12 mouse cellular contexts compared by ENCODE assay signal in the genomic region with DNA sequence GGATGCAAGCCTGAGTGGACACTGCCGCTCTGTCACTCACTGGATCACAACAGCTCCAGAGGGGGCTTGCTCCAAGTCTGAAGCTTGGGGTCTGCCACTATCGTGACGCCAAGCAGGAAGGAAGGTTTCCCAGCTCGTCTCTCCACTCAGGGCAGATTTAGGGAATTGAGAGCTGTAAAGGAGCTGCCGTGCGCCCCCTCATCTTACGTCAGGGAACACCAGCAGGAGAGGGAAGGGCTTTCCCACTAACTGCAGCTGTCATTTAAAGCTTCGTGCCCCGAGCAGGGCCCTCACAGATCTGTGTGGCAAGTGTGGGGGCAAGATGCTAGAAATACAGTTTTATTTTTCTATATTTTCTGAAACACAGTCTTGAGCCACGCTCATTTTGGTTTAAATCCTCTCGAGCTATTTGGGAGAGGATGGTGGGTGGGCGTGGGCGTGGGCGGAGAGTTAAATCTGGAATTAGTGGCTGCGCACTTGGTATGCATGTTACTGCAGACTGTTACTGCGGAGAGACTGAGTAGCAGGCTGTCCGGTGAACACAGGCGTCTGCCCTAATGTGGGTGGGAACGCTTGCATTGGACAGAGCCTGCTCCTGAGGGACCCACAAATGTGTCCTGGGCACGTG. TPM values are rescaled to one million over a fixed set of nuclear protein-coding genes. Genes with fewer than 3 reads are reported as not detected.
DNase-seq lines count a peak whose midpoint lies in the region; ATAC-seq and TF ChIP-seq lines count a peak whose summit lies in the region.
"Had no signal": no experiment of that assay in that cellular context is flagged by ENCODE, and none has a peak within 500 bp of the region (broad histone marks: within the 10 kb centered on the region; RNA-seq: fewer than 3 reads in every experiment).

No protein-coding gene starts in this region.

- peak overlapping the region; percentile 97 for H3K27ac ChIP-seq in layer of hippocampus, adult 2 months
- H3K27ac ChIP-seq: heart, embryonic 15.5 days had no signal

- intact Hi-C loops in left cerebral cortex, postnatal 4 days (cut with DNase I): no loop called here
- intact Hi-C loops in left cerebral cortex, postnatal 14 days (cut with DNase I): no loop called here

- peak; percentile 87 for DNase-seq in left cerebral cortex, adult 11 months (ENCODE audit: low spot score)
- DNase-seq in left cerebral cortex, postnatal 4 days: no peak
- peak; percentile 89 to 92 for DNase-seq in layer of hippocampus, adult 2 months (ENCODE audit: low spot score in 2 of 2)
- peak; percentile 91 to 94 for DNase-seq in left cerebral cortex, postnatal 14 days (ENCODE audit: low spot score in 2 of 2)
- no peak for DNase-seq in cerebellum, postnatal 14 days
- DNase-seq in ovary, postnatal 10 days (ENCODE audit: low spot score): no peak
- DNase-seq: adrenal gland, postnatal 25 days; cerebellum, adult 18-20 months; gastrocnemius, postnatal 10 days; lung, embryonic 14.5 days had no signal

- peak overlapping the region; percentile 26; the same call in 1 of the 2 replicates for H3K4me3 ChIP-seq in layer of hippocampus, adult 2 months
- H3K4me3 ChIP-seq: heart, embryonic 15.5 days had no signal

- ATAC-seq in granulocyte monocyte progenitor cell, adult 5-6 weeks (replicated peaks; ENCODE audit: poor library complexity, severe bottlenecking): no peak

- no peak for TF ChIP-seq CTCF in layer of hippocampus, adult 2 months (conservative IDR thresholded peaks at IDR 0.05)

RNA-seq across cellular contexts. Expression of a gene that starts 19.4 kb away (rescaled TPM):
- total RNA-seq in left cerebral cortex, postnatal 4 days (2021): 10 to 100 TPM; 11.0 to 11.9 TPM
- 10 to 100 TPM in 1 of 2 experiments, 1 to 10 TPM in 1; 8.6 to 14.5 TPM for total RNA-seq in layer of hippocampus, adult 2 months (2021)
- total RNA-seq in left cerebral cortex, postnatal 14 days (2021): 10 to 100 TPM; 17.7 to 19.3 TPM
- total RNA-seq in granulocyte monocyte progenitor cell, adult 5-6 weeks (2014; fragmentation: Nextera tagmentation): 42.4 and 49.8 TPM in 2 replicates
- 20.4 and 30.3 TPM in 2 replicates for total RNA-seq in granulocyte monocyte progenitor cell, adult 5-6 weeks (2017)

RNA-seq across cellular contexts. Expression of a gene that starts 51.8 kb away (rescaled TPM):
- total RNA-seq in left cerebral cortex, postnatal 4 days (2021): 10 to 100 TPM; 97.5 to 99.8 TPM
- total RNA-seq in layer of hippocampus, adult 2 months (2021): 100 to 1,000 TPM; 149 to 154 TPM
- 100 to 1,000 TPM; 140 to 154 TPM for total RNA-seq in left cerebral cortex, postnatal 14 days (2021)
- total RNA-seq in granulocyte monocyte progenitor cell, adult 5-6 weeks (2014; fragmentation: Nextera tagmentation): 613 and 665 TPM in 2 replicates
- total RNA-seq in granulocyte monocyte progenitor cell, adult 5-6 weeks (2017): 822 and 987 TPM in 2 replicates

Comparison
In these comparisons a context has a peak if more than half of its experiments do, and no peak if none do; other contexts are left out.
1. DNase-seq: peak in left cerebral cortex, adult 11 months (single experiment), layer of hippocampus, adult 2 months (2 of 2) and left cerebral cortex, postnatal 14 days (2 of 2); none in left cerebral cortex, postnatal 4 days (single experiment), cerebellum, postnatal 14 days (0 of 2) and ovary, postnatal 10 days (single experiment).